Mouse (Mus musculus): ENCODE results near the gene Pou2f1. TPM values are rescaled to one million over a fixed set of nuclear protein-coding genes. Genes with fewer than 3 reads are reported as not detected.
A peak's percentile ranks its signal among the peaks of the same experiment; 100 is the strongest.

Pou2f1 gene
- total RNA-seq, 2 experiments from 2014 or later: 12.0 to 16.6 TPM

- peak; percentile 46 to 64 for DNase-seq
- intact Hi-C loops (cut with DNase I): loop anchor here (1.0 to 2.0 kb wide), 5 partner anchors 9 to 192 kb away; no protein-coding TSS in a partner anchor
These were observed 35.3 kb downstream of the Pou2f1 start for GRCm38 (mm10) chr1:165967027-165967654.

GRCm38 (mm10) chr1:165966156-165966914 lies 36.1 kb downstream of the Pou2f1 start:
- intact Hi-C loops (cut with DNase I): loop anchor here (2.0 kb wide), 2 partner anchors 114 to 186 kb away; no protein-coding TSS in a partner anchor
- DNase-seq: no peak

- no peak for DNase-seq
- intact Hi-C loops (cut with DNase I): no loop called here
These were observed 40.7 kb downstream of the Pou2f1 start for GRCm38 (mm10) chr1:165961676-165962364.

GRCm38 (mm10) chr1:165958159-165958558 lies 44.3 kb downstream of the Pou2f1 start:
- intact Hi-C loops (cut with DNase I): loop anchor here (5.0 kb wide), 1 partner anchor 41 kb away; no protein-coding TSS in a partner anchor
- DNase-seq: no peak

- no peak for DNase-seq
- intact Hi-C loops (cut with DNase I): no loop called here
These were observed 54.2 kb downstream of the Pou2f1 start for GRCm38 (mm10) chr1:165948214-165948813.

- intact Hi-C loops (cut with DNase I): no loop called here
- no peak for DNase-seq
These were observed 59.2 kb downstream of the Pou2f1 start for GRCm38 (mm10) chr1:165943270-165943669.

GRCm38 (mm10) chr1:165935466-165935818 lies 67.0 kb downstream of the Pou2f1 start:
- intact Hi-C loops (cut with DNase I): no loop called here
- DNase-seq: no peak

- intact Hi-C loops (cut with DNase I): no loop called here
- DNase-seq: no peak
These were observed 67.6 kb downstream of the Pou2f1 start for GRCm38 (mm10) chr1:165934648-165935465.

GRCm38 (mm10) chr1:165933915-165934647 lies 68.4 kb downstream of the Pou2f1 start:
- no peak for DNase-seq
- intact Hi-C loops (cut with DNase I): no loop called here

- DNase-seq: no peak
- intact Hi-C loops (cut with DNase I): no loop called here
These were observed 69.6 kb downstream of the Pou2f1 start for GRCm38 (mm10) chr1:165932842-165933241.

GRCm38 (mm10) chr1:165930510-165930909 lies 72.0 kb downstream of the Pou2f1 start:
- DNase-seq: no peak
- intact Hi-C loops (cut with DNase I): no loop called here

GRCm38 (mm10) chr1:165927507-165928279 lies 74.8 kb downstream of the Pou2f1 start:
- no peak for DNase-seq
- intact Hi-C loops (cut with DNase I): no loop called here

- no peak for DNase-seq
- intact Hi-C loops (cut with DNase I): no loop called here
These were observed 77.3 kb downstream of the Pou2f1 start for GRCm38 (mm10) chr1:165925207-165925606.

GRCm38 (mm10) chr1:165922488-165922887 lies 80.0 kb downstream of the Pou2f1 start:
- intact Hi-C loops (cut with DNase I): no loop called here
- no peak for DNase-seq

- no peak for DNase-seq
- intact Hi-C loops (cut with DNase I): no loop called here
These were observed 81.5 kb downstream of the Pou2f1 start for GRCm38 (mm10) chr1:165921026-165921425.

GRCm38 (mm10) chr1:165914416-165914801 lies 88.1 kb downstream of the Pou2f1 start:
- intact Hi-C loops (cut with DNase I): no loop called here

GRCm38 (mm10) chr1:165913720-165914415 lies 88.6 kb downstream of the Pou2f1 start:
- intact Hi-C loops (cut with DNase I): no loop called here
- no peak for DNase-seq

More at GRCm38 (mm10) chr1:165914416-165914801, 88.1 kb downstream of the Pou2f1 start:
- DNase-seq: no peak

- intact Hi-C loops (cut with DNase I): no loop called here
- DNase-seq: no peak
These were observed 93.0 kb downstream of the Pou2f1 start for GRCm38 (mm10) chr1:165909471-165909870.

All from heart, postnatal 10 days (tissue).